Mouse (Mus musculus): ENCODE results near the gene Wdfy2. TPM values are rescaled to one million over a fixed set of nuclear protein-coding genes. Genes with fewer than 3 reads are reported as not detected.

Wdfy2 gene
- total and polyA plus RNA-seq, 3 experiments = 5.0 to 6.7 (median 6.5) TPM

- H3K27ac ChIP-seq = no peak overlapping the region
- no peak for DNase-seq
Measured at GRCm38 (mm10) chr14:62806921-62807320, 30.6 kb upstream of the Wdfy2 start.

GRCm38 (mm10) chr14:62808661-62809523, 28.6 kb upstream of the Wdfy2 start:
- Histone ChIP-seq H3K27me3 (ENCODE audit: control insufficient read depth, insufficient read depth, low read length) (no peaks in the 10 kb centered on the region), H3K4me3 (no peak overlapping the region), H3K9ac (ENCODE audit: low read depth, low read length) (no peak overlapping the region), H3K79me2 (replicated peaks; ENCODE audit: control insufficient read depth, insufficient read depth, low read length) (no peaks in the 10 kb centered on the region), H3K36me3 (ENCODE audit: control insufficient read depth, insufficient read depth, low read length) (no peaks in the 10 kb centered on the region), H3K27ac (no peak overlapping the region), H3K4me1 (ENCODE audit: control insufficient read depth, insufficient read depth, low read length) (no peaks in the 10 kb centered on the region)
- no peak for TF ChIP-seq EP300 (IDR thresholded peaks at IDR 0.05; ENCODE audit: insufficient read depth, low read depth, low read length)
- no peak for TF ChIP-seq CTCF (IDR thresholded peaks at IDR 0.05)
- no peak for TF ChIP-seq POLR2A (IDR thresholded peaks at IDR 0.05; ENCODE audit: insufficient read depth, low read depth, low read length)
- WGBS = 57% methylated on average over 7 of the region's 7 CpGs
- intact Hi-C loops (cut with DNase I) = no loop called here
- peak in 1 of 2 experiments; percentile 11 for DNase-seq

More at GRCm38 (mm10) chr14:62806921-62807320, 30.6 kb upstream of the Wdfy2 start:
- TF ChIP-seq EP300 (IDR thresholded peaks at IDR 0.05; ENCODE audit: insufficient read depth, low read depth, low read length) = no peak
- no peak for TF ChIP-seq CTCF (IDR thresholded peaks at IDR 0.05)
- no peak for TF ChIP-seq POLR2A (IDR thresholded peaks at IDR 0.05; ENCODE audit: insufficient read depth, low read depth, low read length)
- Histone ChIP-seq H3K79me2 (replicated peaks; ENCODE audit: control insufficient read depth, insufficient read depth, low read length) (no peaks in the 10 kb centered on the region), H3K9ac (ENCODE audit: low read depth, low read length) (no peak overlapping the region), H3K27me3 (ENCODE audit: control insufficient read depth, insufficient read depth, low read length) (no peaks in the 10 kb centered on the region), H3K36me3 (ENCODE audit: control insufficient read depth, insufficient read depth, low read length) (no peaks in the 10 kb centered on the region), H3K4me3 (no peak overlapping the region), H3K4me1 (ENCODE audit: control insufficient read depth, insufficient read depth, low read length) (no peaks in the 10 kb centered on the region)
- intact Hi-C loops (cut with DNase I) = no loop called here
- WGBS = 28% methylated on average over 3 of the region's 3 CpGs

GRCm38 (mm10) chr14:62812765-62813164, 24.7 kb upstream of the Wdfy2 start:
- Histone ChIP-seq H3K27me3 (ENCODE audit: control insufficient read depth, insufficient read depth, low read length) (no peaks in the 10 kb centered on the region), H3K36me3 (ENCODE audit: control insufficient read depth, insufficient read depth, low read length) (no peaks in the 10 kb centered on the region), H3K9ac (ENCODE audit: low read depth, low read length) (no peak overlapping the region), H3K27ac (no peak overlapping the region), H3K79me2 (replicated peaks; ENCODE audit: control insufficient read depth, insufficient read depth, low read length) (no peaks in the 10 kb centered on the region), H3K4me3 (no peak overlapping the region), H3K4me1 (ENCODE audit: control insufficient read depth, insufficient read depth, low read length) (no peaks in the 10 kb centered on the region)
- TF ChIP-seq EP300 (IDR thresholded peaks at IDR 0.05; ENCODE audit: insufficient read depth, low read depth, low read length) (no peak), POLR2A (IDR thresholded peaks at IDR 0.05; ENCODE audit: insufficient read depth, low read depth, low read length) (no peak), CTCF (IDR thresholded peaks at IDR 0.05) (no peak)
- 48% methylated on average over 5 of the region's 5 CpGs for WGBS
- DNase-seq = no peak
- intact Hi-C loops (cut with DNase I) = no loop called here

- intact Hi-C loops (cut with DNase I) = no loop called here
- Histone ChIP-seq H3K4me1 (ENCODE audit: control insufficient read depth, insufficient read depth, low read length) (no peaks in the 10 kb centered on the region), H3K9ac (ENCODE audit: low read depth, low read length) (no peak overlapping the region), H3K27ac (no peak overlapping the region), H3K27me3 (ENCODE audit: control insufficient read depth, insufficient read depth, low read length) (no peaks in the 10 kb centered on the region), H3K36me3 (ENCODE audit: control insufficient read depth, insufficient read depth, low read length) (no peaks in the 10 kb centered on the region), H3K4me3 (no peak overlapping the region), H3K79me2 (replicated peaks; ENCODE audit: control insufficient read depth, insufficient read depth, low read length) (no peaks in the 10 kb centered on the region)
- TF ChIP-seq EP300 (IDR thresholded peaks at IDR 0.05; ENCODE audit: insufficient read depth, low read depth, low read length) = no peak
- no peak for TF ChIP-seq POLR2A (IDR thresholded peaks at IDR 0.05; ENCODE audit: insufficient read depth, low read depth, low read length)
- TF ChIP-seq CTCF (IDR thresholded peaks at IDR 0.05) = no peak
- DNase-seq = no peak
- WGBS = 62% methylated on average over 6 of the region's 6 CpGs
Measured at GRCm38 (mm10) chr14:62814567-62814966, 22.9 kb upstream of the Wdfy2 start.

- WGBS = 83% methylated on average over 4 of the region's 4 CpGs
- Histone ChIP-seq H3K4me3 (no peak overlapping the region), H3K4me1 (ENCODE audit: control insufficient read depth, insufficient read depth, low read length) (no peaks in the 10 kb centered on the region), H3K27ac (no peak overlapping the region), H3K27me3 (ENCODE audit: control insufficient read depth, insufficient read depth, low read length) (no peaks in the 10 kb centered on the region), H3K36me3 (ENCODE audit: control insufficient read depth, insufficient read depth, low read length) (no peaks in the 10 kb centered on the region), H3K79me2 (replicated peaks; ENCODE audit: control insufficient read depth, insufficient read depth, low read length) (no peaks in the 10 kb centered on the region), H3K9ac (ENCODE audit: low read depth, low read length) (no peak overlapping the region)
- no peak for DNase-seq
- intact Hi-C loops (cut with DNase I) = no loop called here
- TF ChIP-seq EP300 (IDR thresholded peaks at IDR 0.05; ENCODE audit: insufficient read depth, low read depth, low read length) (no peak), CTCF (IDR thresholded peaks at IDR 0.05) (no peak), POLR2A (IDR thresholded peaks at IDR 0.05; ENCODE audit: insufficient read depth, low read depth, low read length) (no peak)
Measured at GRCm38 (mm10) chr14:62816827-62817226, 20.7 kb upstream of the Wdfy2 start.
